Mouse (Mus musculus): Measurements from ENCODE around the gene Cpsf3.

The Cpsf3 gene

DNA sequence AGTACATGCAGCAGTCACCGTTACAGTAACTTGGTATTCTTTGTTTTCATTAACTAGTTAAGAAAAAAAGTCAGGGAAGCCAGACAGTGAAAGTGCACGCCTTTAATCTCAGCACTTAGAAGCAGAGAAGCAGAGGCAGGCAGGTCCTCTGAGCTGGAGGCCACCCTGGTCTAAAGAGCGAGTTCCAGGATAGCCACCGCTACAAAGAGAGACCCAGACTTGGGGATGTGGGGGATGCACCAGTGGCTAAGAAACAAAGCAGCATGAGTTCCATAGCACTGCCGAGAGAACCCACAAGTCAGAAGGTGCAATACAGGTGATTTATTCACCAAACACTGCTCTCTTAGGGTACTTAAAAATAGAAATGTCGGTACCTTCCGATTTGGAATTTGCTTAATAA, 47.8 kb downstream of the Cpsf3 start:
- no peak for DNase-seq (ENCODE audit: low read depth, low spot score)

DNA sequence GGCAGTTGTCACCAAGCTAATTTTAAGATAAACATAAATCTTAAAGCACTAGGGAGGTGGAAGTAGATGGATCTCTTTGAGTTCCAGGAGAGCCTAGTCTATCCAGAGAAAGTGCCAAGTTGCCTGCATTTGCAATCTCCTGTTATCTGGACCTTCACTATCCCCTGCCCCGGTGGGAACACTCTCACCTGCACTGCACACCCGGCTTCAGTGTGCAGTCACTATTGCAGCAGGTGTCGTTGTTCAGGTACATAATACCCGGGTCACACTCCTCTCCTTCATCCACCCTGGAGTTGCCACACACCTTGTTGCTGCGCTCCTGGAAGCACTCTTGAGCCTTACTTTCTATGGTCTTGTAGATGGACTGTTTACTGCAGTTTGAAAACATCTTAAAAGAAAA, 48.6 kb downstream of the Cpsf3 start:
- DNase-seq (ENCODE audit: low read depth, low spot score) = no peak

DNA sequence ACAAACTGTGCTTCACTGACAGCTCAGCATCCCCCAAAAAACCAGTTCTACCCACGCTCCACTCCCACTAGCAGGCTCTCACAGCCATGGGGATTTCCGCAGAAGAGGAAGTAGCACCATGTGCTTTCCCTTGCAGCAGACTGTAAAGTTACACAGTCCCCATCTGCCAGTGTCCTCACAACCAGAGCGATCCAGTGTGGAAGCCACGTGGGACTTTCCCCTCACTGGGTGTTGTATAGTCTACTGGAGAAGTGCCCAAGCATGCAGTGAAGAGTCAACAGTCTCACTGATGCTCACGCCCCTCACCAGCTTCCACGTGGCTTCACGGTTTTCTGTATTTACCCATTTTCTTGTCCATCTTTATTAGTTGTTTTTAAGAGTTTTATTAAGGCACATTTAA, 50.7 kb downstream of the Cpsf3 start:
- DNase-seq (ENCODE audit: low read depth, low spot score) = no peak

DNA sequence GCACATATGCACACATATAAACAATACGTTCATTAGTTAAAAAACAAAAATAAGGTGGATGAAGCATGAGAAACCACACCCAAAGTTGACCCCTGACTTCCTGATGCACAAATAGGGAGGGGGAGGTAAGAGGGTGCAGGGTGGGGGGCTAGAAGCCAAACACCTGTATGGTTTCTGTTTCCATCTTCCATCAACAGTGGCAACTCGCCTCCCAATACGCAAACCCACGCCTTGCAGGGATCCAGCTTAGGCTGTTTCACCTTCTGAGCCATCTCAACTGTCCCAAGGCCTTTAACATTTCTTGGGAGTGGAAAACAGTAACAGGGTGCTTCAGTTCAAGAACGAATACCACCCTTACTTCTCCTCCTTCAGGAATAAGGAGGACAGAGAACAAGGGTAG, 52.0 kb downstream of the Cpsf3 start:
- DNase-seq (ENCODE audit: low read depth, low spot score) = no peak

DNA sequence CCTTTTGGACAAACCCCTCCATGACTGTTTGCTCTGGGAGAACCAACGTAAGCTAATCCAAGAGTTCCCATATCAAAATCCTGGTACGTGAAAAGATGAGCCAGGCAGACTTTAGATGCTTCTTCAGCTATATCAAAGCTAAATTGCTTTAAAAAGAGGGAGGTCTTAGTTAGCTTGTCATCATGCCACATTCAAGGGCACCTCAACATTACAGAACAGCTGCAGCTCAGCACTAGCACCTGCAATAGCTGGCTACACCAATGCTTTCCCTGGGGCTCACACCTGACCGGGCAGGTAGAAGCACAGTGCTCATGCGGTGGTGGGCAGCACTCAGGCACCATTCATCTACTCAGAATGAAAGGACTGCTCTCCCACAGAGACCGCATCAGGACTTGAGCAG, 55.5 kb downstream of the Cpsf3 start:
- no peak for DNase-seq (ENCODE audit: low read depth, low spot score)

DNA sequence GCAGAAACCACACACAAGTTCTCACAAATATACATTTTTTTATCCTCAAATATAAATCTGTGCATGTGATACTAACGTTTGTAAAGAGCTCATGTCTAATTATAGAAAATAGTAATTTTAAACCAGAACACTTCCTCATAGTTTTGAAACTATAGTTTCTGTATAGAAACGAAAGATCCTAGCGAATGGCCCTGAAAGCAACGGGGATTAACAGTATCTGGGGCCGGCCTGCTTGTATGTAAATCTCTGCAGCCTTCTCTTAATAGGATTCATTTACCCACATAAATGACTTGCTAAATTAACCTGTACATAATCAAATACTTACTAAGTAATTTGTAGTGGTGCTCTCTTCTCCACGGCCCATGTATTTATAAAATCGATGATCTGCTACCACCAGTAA, 61.8 kb downstream of the Cpsf3 start:
- DNase-seq (ENCODE audit: low read depth, low spot score) = no peak

DNA sequence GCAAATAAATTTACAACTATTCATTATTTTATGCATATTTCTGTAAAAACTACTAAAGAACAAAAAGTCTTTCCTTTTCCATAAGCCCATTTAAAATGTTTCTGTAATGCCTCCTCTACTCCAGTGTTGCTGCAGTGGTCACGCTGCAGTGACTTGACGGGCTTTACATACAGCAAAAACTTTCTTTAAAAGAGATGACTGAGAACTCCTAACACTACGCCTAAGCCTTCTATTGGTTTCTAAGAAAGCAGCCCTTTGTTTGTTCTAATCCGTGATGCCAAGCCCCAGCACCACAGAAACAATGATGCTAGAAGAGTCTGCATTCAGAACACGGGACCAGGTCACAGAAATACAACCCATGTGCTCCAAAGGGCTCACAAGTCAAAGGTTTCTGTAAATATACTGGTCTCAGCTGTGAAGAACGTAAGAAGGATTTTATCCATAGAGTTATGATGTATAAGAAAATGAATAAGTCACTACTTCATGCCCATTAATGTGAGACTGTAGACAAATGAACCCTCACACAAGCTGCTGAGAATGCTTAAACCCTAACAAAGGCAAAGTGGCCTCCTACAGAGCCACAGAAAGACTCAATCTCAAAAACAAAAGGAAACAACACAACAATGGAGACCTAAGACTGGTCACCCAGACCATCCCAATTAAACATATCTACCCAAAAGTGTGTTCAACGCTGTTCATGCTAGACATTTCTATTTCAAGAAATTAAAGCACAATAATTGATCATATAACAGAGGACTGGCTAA, 65.1 kb downstream of the Cpsf3 start:
- peak; percentile 28 for DNase-seq (ENCODE audit: low read depth, low spot score)

DNA sequence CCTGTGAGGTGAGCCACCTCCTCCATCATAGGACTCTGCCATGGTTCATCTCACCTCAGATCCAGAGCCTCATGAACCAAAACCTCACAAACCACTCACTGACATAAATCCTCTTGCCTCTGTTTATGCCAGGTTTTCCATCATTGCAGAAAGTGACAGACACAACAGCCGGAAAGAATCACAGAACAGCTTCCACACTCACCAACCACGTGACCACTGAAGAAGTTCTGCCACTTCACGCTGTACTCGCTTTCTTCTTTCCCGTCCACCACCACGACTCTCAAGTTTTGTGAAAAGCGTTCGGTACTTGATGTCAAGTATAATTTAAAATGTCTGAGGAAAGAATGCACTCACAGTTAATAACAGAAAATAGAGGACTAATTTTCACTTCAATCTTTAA, 68.5 kb downstream of the Cpsf3 start:
- no peak for DNase-seq (ENCODE audit: low read depth, low spot score)

DNA sequence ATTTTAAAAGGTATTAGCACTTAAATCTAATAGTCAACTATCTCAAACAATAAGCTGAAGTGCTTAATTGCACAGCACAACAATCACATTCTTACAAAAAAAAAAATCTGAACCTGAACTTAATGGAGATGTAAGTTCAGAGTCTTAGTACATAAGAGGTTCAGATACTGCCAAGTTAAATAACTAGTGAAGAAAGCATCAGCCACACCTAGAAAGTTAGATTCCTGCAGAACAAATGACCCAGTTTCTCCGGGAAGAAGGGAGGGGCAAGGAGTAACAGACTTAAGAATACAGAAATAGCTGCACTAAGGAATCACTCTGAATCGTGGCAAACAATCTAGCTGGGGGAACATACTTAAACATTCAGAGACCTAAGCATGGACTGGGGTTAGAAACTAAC, 77.5 kb downstream of the Cpsf3 start:
- DNase-seq (ENCODE audit: low read depth, low spot score) = no peak

DNA sequence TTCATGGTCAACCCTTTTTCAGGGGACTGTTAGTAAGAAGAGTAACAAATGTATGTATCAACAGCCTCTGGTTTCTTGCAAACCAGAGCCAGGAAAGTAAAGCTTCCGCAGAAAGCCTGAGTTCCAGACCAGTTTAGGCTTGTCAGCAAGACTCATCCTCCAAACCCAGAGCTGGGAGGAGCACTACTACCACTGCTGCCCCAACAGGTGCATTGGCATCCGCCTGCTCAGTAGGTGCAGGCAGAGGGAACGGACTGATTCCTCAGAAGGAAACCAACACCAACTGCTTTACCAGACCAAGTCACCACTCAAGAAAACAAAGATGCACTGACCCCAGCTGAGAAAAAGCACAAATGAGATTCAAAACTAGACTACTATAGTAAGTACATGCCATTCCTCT, 78.0 kb downstream of the Cpsf3 start:
- no peak for DNase-seq (ENCODE audit: low read depth, low spot score)

All from ZHBTc4 (cell line).